Mouse (Mus musculus) left cerebral cortex, adult 18-20 months (tissue): ENCODE data around the gene Wrb. TPM values are rescaled to one million over a fixed set of nuclear protein-coding genes. Genes with fewer than 3 reads are reported as not detected.
"Not testable (repeated sequence)": the region's sequence is repeated elsewhere in the genome, so short reads cannot be mapped to it uniquely, and the experiment has no call there.

Experiments
- DNase-seq, 2 experiments: peaks; one replicate each; pipeline ENCODE4 v3.0.0; 2021 to 2022; ENCODE audit warnings: low spot score in 2 of 2, mixed read lengths in 1 of 2
- long read RNA-seq, 2 experiments: library from polyadenylated mRNA; stranded (forward); transcript quantifications; one replicate each; pipeline ENCODE4 v2.0.0; 2021
- total RNA-seq, 2 experiments: library from RNA; stranded (reverse); gene quantifications; 2 replicates each; pipeline ENCODE4 v1.2.3; 2021

Wrb gene
- 10 to 100 TPM; 74.7 to 90.4 TPM for total RNA-seq
- long read RNA-seq, experiment 1, transcript Wrb-201 (5 exons, 2,495 nt): major isoform, 86 of 97 reads
- long read RNA-seq, experiment 1, partial matches to known transcripts: 5 of 97 reads
- long read RNA-seq, experiment 1, other reads (novel, unspliced or antisense): 3 of 97 reads
- long read RNA-seq, experiment 2, transcript Wrb-201 (5 exons, 2,495 nt): major isoform, 95 of 103 reads
- long read RNA-seq, experiment 2, partial matches to known transcripts: 1 of 103 reads
- long read RNA-seq, experiment 2, other reads (novel, unspliced or antisense): 5 of 103 reads

- peak; percentile 100 for DNase-seq
Observed at GRCm38 (mm10) chr16:96145110-96145800, at the start of gene Wrb. TSS of gene Wrb (plus strand) at chr16:96145407.

DNA sequence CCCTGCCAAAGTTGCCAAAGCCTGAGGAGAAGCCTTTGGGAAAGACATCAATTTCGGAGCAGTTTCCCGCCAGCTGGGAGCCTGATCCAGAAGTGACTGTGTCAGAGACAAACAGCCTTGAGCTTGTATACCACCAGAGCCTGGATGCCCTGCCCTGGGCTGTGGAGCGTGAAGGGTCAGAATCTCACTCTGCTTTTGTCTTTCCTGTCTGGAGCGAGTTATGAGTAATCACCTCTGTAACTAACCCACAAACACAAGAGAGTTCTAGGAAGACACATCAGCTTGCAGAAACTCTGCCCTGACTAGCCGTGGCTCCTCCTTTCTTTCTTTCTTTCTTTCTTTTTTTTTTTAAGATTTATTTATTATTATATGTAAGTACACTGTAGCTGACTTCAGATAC, 49.2 kb upstream of the Wrb start:
- no peak for DNase-seq

DNA sequence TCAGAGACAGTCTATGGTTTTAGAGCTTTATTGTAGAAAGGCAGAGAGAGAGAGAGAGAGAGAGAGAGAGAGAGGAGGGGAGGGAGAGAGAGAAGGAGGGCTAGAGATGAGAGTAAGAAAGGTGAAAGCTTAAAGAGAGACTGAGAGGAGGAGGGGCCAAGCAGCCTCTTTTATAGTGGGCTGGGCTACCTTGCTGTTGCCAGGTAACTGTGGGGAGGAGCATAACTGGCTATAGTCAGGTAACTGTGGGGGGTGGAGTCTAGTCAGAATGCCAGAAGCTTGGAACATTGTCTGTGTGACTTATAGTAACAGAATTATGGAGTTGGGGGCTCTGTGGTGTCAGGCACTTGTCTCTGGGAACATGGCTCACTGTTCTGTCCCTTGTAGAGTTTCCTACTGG, 47.4 kb upstream of the Wrb start:
- not testable (repeated sequence) for DNase-seq

- peak in 1 of 2 experiments; percentile 21 for DNase-seq
Observed at GRCm38 (mm10) chr16:96103036-96103435, 42.2 kb upstream of the Wrb start.

DNA sequence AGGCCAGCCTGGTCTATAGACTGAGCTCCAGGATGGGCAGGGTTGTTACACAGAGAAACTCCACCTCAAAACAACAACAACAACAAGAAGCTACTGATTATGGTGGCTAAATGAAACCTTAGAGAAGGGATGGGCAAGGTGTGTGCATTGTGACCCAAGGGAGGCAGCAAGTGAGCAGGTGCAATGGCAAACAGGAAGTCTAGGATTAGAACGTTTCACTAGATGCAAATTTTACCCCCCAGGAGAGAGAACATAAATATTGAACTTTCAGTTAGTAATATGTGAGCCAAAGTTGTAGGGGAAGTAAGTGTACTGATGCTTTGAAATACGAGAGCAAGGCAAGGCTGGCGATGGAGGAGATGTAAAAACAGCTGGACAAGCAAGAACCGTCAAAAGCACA, 35.5 kb upstream of the Wrb start:
- DNase-seq: no peak

- DNase-seq: no peak
Observed at GRCm38 (mm10) chr16:96110655-96111345, 34.4 kb upstream of the Wrb start.

- DNase-seq: no peak
Observed at GRCm38 (mm10) chr16:96112769-96113168, 32.4 kb upstream of the Wrb start.

DNA sequence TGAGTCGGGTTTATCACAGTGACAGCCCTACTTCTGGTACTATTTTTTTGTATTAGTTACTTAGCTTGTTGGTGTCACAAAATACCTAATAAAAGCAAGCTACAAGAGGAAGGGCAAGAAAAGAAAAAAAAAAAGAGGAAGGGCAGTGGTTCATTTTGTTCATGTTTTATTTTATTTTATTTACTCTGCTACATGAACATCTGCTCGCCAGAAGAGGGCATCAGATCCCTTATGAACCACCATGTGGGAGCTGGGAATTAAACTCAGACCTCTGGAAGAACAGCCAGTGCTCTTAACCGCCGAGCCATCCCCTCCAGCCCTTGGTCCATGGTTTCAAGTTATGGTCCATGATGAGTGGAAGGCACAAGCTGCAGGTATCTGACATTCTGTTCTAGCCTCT, 30.5 kb upstream of the Wrb start:
- DNase-seq: no peak

GRCm38 (mm10) chr16:96120022-96120623, 25.1 kb upstream of the Wrb start:
- DNase-seq: no peak

DNA sequence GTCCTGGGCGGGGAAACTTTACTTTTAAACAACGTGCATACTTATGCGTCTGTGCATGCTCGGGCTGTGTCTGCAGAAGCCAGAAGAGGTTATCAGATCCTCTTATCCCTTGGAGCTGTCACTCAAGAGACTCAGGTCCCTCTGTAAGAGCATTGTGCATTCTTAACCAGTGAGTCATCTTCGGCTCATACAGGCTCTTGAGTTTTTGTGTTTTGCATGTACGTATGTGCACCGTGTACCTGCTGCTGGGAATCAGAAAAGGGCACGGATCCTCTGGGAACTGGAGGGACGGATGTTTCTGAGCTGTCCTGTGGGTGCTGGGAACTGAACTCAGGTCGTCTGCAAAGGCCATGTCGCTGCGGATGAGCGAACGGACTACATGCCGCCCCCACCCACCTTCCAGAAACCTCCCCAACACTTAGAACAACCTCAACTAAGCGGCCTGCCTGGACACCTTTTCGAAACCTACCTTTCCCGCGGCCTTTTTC, 18.5 kb upstream of the Wrb start:
- DNase-seq: peak in 1 of 2 experiments; percentile 8

DNA sequence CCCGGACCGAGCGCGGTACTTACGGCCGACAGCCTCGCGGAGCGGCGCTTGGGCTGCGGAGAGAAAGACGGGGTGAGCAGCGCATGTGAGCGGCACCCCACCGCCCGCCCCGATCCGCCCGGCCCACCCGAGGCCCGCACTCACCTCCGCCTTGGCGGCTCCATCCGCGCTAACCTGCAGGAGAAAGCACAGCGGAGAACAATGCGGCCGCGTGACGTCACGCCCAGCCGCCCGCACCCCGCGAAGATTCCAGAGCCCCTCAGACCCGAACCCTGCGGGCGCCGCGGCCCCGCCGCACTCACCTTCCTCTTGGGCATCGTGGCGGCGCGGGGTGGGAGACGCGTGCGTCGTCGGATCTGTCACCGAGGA, 17.9 kb upstream of the Wrb start:
- no peak for DNase-seq

- peak; percentile 85 to 93 for DNase-seq
Observed at GRCm38 (mm10) chr16:96127657-96128344, 17.4 kb upstream of the Wrb start, which contains the start of gene Hmgn1. TSS of gene Hmgn1 (minus strand) at chr16:96127729.

GRCm38 (mm10) chr16:96128466-96128865, 16.7 kb upstream of the Wrb start:
- no peak for DNase-seq

DNA sequence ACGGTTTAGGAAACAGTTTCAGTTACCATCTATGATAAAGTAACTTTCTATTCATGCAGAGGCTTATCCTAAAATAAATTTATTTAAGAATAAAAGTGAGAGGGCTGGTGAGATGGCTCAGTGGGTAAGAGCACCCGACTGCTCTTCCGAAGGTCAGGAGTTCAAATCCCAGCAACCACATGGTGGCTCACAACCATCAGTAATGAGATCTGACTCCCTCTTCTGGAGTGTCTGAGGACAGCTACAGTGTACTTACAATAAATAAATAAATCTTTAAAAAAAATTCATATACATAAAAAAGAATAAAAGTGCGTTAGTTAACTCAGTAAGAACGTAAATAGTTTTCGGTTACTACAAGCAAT, 478 bp upstream of the Wrb start:
- DNase-seq: not testable (repeated sequence)

DNA sequence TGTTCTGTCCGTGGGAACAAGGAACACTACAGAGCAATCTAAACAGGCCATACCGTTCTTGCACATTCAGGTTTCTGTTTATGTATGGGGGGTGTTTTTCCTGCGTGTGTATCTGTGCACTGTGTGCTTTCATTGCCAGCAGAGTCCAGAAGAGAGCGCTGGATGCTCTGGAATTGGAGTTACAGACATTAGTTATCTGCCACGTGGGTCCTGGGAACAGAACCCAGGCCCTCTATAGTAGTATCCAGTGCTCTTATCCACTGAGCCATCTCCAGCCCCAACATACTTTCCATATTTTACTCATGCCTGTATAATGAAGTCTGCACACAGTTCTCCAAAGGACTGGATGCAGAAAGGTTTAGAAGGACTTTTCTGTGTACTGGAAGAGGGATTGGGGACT, 607 bp downstream of the Wrb start:
- no peak for DNase-seq

GRCm38 (mm10) chr16:96148834-96149233, 3.6 kb downstream of the Wrb start:
- no peak for DNase-seq

DNA sequence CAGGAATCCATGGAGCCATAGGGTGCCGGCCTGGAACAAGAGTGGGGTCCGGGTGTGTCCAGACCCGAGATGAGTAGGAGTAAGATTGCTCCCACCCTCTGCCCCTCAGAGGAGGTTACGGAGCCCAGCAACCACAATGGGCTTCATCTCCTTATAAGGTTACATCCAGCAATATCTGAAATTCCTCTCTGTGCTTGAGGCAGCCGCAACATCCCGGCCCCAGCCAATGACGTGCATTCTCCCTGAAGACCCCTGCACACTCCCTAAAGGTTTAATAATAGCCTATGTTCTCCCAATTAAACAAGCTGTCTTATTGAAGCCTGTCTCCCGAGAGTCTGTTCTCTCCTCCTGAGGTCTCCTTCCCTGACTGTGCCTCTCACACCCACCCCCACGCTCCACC, 4.1 kb downstream of the Wrb start:
- no peak for DNase-seq

DNA sequence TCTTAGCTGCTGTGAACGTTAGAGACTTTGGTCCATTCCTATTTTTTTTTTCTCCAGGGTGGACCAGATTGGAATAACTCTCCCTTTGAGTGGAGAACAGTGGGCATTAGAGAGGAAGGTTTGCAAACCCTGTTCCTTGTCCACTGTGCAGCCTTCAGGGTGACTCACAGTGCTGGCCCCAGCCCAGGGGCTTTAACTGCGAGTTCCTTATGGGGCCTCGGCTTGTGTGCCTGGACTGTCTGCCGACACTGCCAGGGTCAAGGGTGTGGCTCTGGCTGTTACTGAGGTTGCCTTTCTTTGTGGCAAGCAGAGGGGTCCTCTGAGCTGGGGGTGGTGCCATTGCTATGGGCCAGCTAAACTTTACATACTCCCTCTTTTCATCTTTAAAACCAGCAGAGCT, 5.8 kb downstream of the Wrb start:
- no peak for DNase-seq

DNA sequence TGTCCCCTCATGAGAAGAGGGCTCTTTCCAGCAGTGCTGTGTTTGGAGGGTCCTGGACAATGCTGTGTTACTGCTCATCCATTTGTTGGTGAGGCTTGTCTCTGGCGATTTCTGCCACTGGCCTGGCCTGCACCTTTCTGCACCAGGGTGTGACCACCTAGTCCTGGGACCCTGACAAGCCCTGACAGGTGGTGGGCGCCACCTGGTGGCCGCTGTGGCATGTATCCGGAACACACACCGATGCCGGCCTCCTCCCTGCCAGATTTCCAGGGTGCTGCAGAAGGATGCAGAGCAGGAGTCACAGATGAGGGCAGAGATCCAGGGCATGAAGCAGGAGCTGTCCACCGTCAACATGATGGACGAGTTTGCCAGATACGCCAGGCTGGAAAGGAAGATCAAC, 6.3 kb downstream of the Wrb start:
- DNase-seq: peak; percentile 60 to 72

- DNase-seq: no peak
Observed at GRCm38 (mm10) chr16:96154476-96154875, 9.3 kb downstream of the Wrb start.

GRCm38 (mm10) chr16:96156019-96156418, 10.8 kb downstream of the Wrb start:
- DNase-seq: peak; percentile 64 to 66
